Mouse (Mus musculus) layer of hippocampus, postnatal 10 days (tissue): Measurements from ENCODE around the gene Tns1. TPM values are rescaled to one million over a fixed set of nuclear protein-coding genes. Genes with fewer than 3 reads are reported as not detected.
"Not testable (repeated sequence)": the region's sequence is repeated elsewhere in the genome, so short reads cannot be mapped to it uniquely, and the experiment has no call there.

Experiments used
- DNase-seq, 2 experiments: peaks; one replicate each; pipeline ENCODE4 v3.0.0; 2021; ENCODE audit warnings: low spot score in 2 of 2
- long read RNA-seq: library from polyadenylated mRNA; stranded (forward); transcript quantifications from one replicate; pipeline ENCODE4 v2.0.0, GENCODE M21; 2023
- total RNA-seq, 2 experiments: library from RNA; stranded (reverse); gene quantifications; 2 replicates each; pipeline ENCODE4 v1.2.3; 2021

The Tns1 gene
- 10 to 100 TPM; 35.2 to 35.3 TPM for total RNA-seq
- long read RNA-seq, partial matches to known transcripts = 0 of 1 reads
- long read RNA-seq, other reads (novel, unspliced or antisense) = 1 of 1 reads

DNA sequence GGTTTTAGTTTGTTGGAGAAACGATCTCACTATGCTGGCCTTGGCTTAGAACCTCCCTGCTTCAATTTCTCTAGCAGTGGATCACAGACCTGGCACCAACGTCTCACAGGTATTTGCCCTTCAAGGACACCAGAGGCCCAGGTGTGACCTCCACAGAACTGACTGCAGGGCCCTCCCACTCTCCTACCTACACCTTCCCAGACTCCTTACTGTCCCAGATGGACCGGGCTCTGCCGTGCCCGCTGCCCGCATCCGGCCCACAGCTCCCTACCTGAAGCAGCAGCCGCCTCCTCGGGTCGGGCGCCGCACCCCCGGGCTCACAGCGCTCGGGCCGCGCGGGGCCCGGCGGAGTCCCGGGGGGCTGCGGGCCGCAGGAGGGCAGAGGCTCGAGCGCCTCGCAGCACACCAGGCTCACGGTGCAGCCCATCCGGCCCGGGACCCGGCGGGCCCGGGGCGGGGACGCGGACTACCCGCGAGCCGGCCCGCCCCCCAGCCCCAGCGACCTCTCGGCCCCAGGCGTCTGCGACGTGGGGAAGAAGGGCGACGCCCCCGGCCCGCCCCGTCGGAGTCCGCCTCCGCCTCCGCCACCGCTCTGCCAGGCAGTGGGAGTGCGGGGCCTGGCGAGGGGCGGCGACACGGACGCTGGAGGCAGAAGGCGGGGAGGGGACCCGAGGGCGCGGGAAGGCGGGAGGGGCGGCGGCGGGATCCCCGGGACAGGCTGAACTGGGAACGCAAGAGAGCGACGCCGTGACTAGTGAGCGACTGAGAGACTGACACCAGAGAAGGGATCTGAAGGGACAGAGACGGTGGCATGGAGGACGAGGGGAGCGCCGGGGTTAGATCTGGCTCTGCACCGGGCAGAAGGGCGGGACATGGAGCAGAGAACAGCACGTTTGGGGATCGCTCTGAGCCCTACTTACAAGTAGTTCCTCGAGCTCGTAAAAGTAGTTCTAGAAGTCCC is at the start of gene Tns1:
Gene Tns1 (minus strand): TSS at position 429 of the 961 bp plus-strand sequence.
- DNase-seq = peak; percentile 24 to 35

- DNase-seq = no peak
Observed at GRCm38 (mm10) chr1:74172722-74173121, 48.5 kb upstream of the Tns1 start.

DNA sequence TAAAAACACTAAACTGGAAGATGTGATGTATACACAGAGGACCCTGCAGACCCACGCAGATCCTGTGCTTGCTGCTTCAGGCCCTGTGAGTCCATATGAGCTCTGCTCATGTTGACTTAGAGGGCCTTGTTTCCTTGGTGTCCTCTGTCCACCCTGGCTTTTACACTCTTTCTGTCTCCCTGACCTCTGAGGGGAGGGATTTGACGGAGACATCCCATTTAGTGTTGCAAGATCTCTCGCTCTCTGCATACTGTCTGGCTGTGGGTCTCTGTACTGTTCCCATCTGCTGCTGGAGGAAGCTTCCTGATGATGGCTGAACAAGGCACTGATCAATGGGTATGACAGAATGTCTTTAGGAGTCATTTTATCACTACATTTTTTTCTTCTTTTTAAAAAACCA is 45.5 kb upstream of the Tns1 start:
- DNase-seq = no peak

DNA sequence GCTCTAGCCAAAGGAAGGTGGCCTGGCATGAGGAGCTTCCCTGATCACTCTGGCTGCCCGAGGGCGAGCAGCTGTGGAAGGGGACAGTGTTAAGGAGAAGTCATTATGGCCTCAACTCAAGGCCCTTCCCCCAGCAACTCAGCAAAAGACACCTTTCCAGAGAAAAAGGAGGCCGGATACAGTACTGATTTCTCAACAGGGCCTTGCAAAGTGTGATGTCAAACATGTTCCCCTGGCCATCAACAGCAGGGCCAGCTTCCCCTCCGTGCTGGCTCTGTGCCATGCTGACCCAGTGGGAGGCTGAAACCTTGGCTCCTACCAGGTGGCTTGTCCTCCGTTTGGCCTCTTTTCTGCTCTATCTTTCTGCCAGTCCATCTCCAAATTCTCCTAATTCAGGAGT is 42.9 kb upstream of the Tns1 start:
- DNase-seq = no peak

DNA sequence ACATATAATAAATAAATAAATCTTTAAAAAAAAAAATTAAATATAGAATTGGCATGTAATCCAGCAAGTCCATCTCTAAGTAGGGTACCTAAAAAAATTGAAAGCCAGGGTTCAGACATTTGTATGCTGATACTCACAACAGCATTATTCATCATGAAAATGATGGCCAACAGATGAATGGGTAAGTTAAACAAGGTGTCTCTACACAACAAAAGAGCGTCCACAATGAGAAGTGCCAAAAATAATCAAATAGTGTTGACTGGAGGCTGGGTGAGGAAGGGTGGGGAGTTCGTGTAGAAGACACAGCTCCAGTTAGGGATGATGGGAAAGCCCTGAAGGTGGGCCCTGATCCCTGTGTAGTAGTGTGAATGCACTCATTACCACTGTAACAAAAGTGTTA is 35.8 kb upstream of the Tns1 start:
- DNase-seq = no peak

GRCm38 (mm10) chr1:74159613-74160012 is 35.4 kb upstream of the Tns1 start:
- not testable (repeated sequence) for DNase-seq

GRCm38 (mm10) chr1:74156381-74156910 is 32.2 kb upstream of the Tns1 start:
- no peak for DNase-seq

- no peak for DNase-seq
Observed at GRCm38 (mm10) chr1:74155435-74156012, 31.3 kb upstream of the Tns1 start.

DNA sequence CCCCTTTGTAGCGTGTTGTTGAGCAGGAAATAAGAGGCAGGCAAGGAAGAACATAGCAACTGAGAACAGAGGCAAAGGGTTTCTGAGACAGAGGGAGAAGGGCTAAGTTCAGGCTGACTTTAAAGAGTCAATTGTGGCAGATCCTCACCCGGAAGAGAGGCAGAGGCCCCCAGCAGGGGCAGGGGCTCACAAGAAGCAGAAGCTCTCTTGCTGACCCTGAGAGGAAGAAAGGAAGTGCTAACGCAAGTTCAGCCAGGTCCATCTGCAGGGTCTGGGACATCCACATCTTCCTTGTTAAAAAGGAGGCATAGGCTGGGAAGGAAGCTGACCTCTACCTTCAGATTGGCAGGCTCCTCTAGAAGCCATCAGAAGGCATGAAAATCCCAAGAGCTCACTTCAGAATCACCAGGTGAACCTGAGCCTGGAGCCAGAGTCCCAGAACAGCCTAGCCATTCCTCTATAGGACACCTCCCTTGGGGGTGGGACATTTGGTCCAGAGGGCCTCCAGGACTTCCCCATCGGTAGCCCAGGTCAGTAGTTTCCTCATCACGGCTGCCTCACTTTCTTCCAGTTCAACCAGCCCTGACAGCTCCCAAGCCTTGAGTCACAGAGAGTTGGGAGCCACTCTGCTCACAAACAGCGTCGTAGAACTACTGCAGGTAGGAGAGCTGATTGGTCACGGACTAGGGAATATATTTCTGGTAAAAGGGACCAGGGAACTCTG is 29.4 kb upstream of the Tns1 start, which contains the start of gene Cxcr2:
Gene Cxcr2 (plus strand): TSS at position 529 of the 724 bp plus-strand sequence.
- no peak for DNase-seq

- no peak for DNase-seq
Observed at GRCm38 (mm10) chr1:74151091-74151490, 26.8 kb upstream of the Tns1 start.

DNA sequence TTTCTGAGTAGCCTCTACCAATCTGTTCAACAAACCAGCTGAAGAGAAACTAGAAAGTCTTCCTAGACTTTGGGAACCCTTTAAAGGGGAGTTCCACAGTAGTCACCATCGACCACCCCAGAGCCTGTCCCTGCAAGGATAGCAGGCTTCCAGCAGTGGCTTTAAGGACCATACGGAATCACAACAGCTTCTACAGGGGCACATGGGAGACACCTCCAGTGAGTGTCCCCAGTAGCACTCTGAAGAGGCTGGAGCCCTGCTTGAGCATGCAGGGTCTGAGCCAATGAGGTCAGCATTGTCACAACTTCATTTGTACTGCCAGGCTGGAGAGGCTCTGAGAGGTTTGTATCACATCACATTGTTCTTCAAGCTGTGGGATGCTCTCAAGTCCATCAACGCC is 25.9 kb upstream of the Tns1 start:
- DNase-seq = no peak

- DNase-seq = no peak
Observed at GRCm38 (mm10) chr1:74149106-74149885, 25.0 kb upstream of the Tns1 start.

DNA sequence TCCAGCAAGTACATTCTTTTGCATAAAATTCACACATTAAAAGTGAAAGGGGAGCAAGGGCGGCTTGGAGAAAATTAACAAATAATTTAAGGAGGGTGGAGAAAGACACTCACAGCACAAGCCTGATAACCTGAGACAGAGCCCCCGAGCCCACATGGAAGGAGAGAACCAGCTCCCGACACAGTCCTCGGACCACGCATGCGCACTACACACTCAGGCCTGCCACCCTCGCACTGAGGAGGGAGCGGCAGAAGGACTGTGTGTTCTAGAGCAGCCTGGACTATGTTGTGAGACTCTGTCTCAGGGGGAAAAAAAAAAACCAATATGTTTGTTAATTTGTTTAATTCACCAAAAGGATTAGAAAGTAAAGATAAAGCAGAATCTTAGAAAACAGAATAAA is 17.5 kb upstream of the Tns1 start:
- DNase-seq = no peak

- no peak for DNase-seq
Observed at GRCm38 (mm10) chr1:74139415-74139814, 15.2 kb upstream of the Tns1 start.

DNA sequence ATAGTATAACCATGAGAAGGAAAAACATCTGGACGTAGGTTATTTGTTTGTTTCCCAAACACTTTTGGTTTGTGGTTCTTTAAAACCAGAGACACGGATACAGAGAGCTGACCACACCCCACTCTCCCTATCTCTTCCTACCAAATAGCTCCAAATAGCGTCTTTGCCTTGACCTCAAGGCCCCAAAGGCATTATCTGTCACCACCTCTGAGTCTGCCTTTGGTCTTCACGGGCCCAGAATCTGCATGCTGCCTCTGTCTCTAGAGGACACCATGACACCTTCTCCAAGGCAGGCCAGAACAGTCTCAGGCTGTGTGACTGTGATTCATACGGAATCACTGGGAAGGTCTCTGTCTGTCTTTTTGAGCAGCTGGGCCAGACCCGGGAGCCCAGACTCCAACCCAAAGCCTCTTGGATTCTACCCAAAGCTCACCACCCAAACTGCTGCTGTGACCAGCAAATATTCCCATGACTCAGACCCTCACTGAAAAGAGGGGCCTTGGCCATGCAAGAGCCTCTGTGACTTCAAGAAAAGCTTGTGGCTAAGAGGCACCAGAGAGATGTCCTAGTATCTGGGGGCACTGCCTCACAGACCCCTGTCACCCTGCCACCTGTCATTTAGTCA is 11.2 kb upstream of the Tns1 start:
- DNase-seq = no peak

GRCm38 (mm10) chr1:74133954-74134353 is 9.7 kb upstream of the Tns1 start:
- no peak for DNase-seq

GRCm38 (mm10) chr1:74132011-74132410 is 7.8 kb upstream of the Tns1 start:
- no peak for DNase-seq

DNA sequence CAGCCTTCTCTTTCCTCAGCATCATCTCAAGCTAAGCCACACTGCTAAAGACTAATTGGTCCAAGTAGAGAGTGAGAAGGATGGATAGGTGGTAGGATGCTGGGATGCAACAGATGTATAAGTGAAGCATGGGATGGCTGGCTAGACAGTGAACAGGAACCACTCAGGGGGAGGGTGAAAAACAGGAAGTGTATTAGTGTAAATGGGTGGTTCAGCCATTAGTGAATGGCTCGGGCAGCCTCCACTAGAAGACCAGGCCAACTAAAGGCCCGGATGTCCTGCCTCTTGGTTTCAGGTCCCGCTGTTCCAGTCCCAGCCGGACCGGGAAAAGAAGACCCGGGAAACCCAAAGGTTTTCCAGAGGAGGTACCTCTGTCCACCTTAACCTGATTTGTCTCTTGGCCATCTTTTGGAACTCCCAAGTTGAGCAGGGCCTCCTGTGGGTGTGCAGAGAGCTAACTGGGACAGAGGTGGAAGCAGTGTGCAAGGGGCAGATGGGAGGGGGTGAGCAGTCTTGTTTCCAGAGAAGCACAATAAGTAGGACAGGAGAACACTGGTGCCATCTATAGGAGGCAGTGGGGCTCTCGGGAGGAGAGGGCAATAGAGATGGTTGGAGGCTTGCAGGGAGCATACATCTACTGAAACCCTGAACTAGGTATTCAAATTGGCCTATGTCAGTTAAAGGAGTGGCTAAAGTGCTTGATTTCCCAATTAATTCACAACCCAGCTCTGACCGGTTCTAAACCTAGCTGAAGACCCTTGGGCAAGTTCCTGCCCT is 6.8 kb upstream of the Tns1 start:
- DNase-seq = no peak

DNA sequence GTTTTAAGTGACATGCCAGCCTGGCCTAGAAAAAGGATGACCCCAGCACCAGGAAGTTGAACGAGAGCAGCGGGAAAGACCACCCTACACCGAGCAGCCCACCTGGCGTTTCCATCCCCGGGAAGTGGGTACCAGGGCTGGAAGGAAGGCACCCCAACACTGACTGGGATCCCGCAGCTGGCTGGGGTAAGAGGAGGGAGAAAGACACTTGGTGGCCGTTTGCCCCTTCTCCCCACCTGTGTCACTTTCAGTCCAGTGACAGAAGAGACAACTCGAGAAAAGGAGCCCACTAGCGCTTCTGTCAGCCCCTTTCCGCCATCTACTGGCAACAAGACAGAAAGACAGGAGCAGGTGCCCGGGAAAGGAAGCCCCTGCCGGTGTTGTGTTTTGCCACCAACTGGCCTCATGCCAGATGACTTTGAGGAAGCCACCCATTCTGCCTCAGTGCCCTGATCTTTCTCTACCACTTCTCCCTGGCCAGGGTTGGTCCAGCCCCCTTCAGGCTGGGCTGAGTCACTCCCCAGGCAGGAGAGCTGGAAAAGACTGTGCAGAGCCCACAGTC is 823 bp upstream of the Tns1 start, which contains the start of gene Rufy4:
Gene Rufy4 (plus strand): TSS at position 551 of the 562 bp plus-strand sequence.
- peak; percentile 70 to 79 for DNase-seq
